Mouse (Mus musculus) lung, postnatal 0 days (tissue): ENCODE measurements around the gene Vmn2r83.

ENCODE experiments used
- CTCF ChIP-seq: IDR thresholded peaks from 2 replicates; pipeline ENCODE4 v1.5.1; 2016; ENCODE audit warnings: antibody characterized with exemption, mild to moderate bottlenecking
- EP300 ChIP-seq: IDR thresholded peaks from 2 replicates; pipeline ENCODE4 v1.6.1; 2016; ENCODE audit warnings: antibody characterized with exemption, mild to moderate bottlenecking, control low read depth

DNA sequence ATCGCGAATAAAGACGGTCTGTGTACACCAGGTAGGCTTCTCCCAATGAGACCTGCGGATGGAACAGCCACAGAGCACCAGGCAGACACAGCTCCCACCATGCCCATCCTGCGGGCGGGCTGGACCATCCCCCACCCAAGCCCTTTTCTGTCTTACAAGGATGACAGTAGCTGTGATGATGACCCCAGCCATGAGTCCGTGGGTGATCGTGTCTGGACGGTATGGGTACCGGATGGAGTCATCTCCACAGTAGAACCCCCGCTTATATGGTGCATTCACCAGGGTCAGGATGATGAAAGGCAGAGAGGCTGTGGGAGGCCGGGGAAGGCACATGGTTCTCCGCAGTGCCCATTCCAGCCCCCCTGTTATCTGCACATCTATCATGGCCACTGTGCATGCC, 62.2 kb downstream of the Vmn2r83 start:
- no peak for TF ChIP-seq EP300
- no peak for TF ChIP-seq CTCF
